9 mouse cellular contexts compared by ENCODE assay signal in the genomic region with DNA sequence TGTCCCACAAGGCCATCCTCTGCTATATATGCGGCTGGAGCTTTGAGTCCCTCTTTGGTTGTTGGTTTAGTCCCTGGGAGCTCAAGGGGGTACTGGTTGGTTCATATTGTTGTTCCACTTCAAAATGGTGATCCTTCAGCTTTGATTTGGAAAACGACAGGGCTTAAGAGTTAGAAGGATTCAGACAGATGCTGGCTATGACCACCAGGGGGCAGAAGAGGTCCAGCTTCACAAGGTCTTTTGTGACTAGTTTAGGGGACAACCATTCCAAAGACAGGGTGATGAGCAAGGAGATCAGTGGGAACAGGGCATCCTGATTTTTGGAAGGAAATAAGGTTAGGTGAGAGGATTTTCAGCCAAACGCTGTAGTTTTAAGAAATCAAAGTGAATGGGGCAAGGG.
DNase-seq lines count a peak whose midpoint lies in the region; ATAC-seq and TF ChIP-seq lines count a peak whose summit lies in the region.
"Had no signal": no experiment of that assay in that cellular context is flagged by ENCODE, and none has a peak within 500 bp of the region (broad histone marks: within the 10 kb centered on the region; RNA-seq: fewer than 3 reads in every experiment).

No protein-coding gene starts in this region.

- no peaks in the 10 kb centered on the region for H3K9me3 ChIP-seq in midbrain, embryonic 11.5 days (ENCODE audit: control insufficient read depth, low read length)
- no peaks in the 10 kb centered on the region for H3K9me3 ChIP-seq in midbrain, embryonic 16.5 days (replicated peaks; ENCODE audit: control insufficient read depth, low read length, poor library complexity, severe bottlenecking)
- H3K9me3 ChIP-seq in kidney, embryonic 16.5 days (ENCODE audit: low read length): no peaks in the 10 kb centered on the region
- no peaks in the 10 kb centered on the region for H3K9me3 ChIP-seq in limb, embryonic 11.5 days (ENCODE audit: control insufficient read depth, low read length)
- H3K9me3 ChIP-seq: neural tube, embryonic 13.5 days had no signal

- H3K4me3 ChIP-seq in midbrain, embryonic 11.5 days (ENCODE audit: low read depth, low read length): no peak overlapping the region
- H3K4me3 ChIP-seq in midbrain, embryonic 16.5 days (ENCODE audit: low read depth, low read length): no peak overlapping the region
- no peak overlapping the region for H3K4me3 ChIP-seq in embryonic fibroblast, embryonic 13.5 days (ENCODE audit: insufficient read depth, low read length)
- H3K4me3 ChIP-seq in kidney, embryonic 16.5 days (ENCODE audit: low read length): no peak overlapping the region
- H3K4me3 ChIP-seq in limb, embryonic 11.5 days (ENCODE audit: low read depth, low read length): no peak overlapping the region
- H3K4me3 ChIP-seq: neural tube, embryonic 13.5 days had no signal

- DNase-seq in midbrain, embryonic 11.5 days (ENCODE audit: low spot score, missing footprints): peak; percentile 97
- peak; percentile 48 for DNase-seq in adrenal gland, postnatal 25 days
- peak; percentile 82 for DNase-seq in limb, embryonic 11.5 days (ENCODE audit: low spot score)
- peak; percentile 63 for DNase-seq in right cerebral cortex, adult 18-20 months
- DNase-seq in spleen, adult 12 weeks (ENCODE audit: low spot score): no peak

- TF ChIP-seq POLR2A in embryonic fibroblast, embryonic 13.5 days (IDR thresholded peaks at IDR 0.05; ENCODE audit: low read depth, low read length): no peak

- H3K9ac ChIP-seq in midbrain, embryonic 11.5 days (ENCODE audit: low read length): no peak overlapping the region
- H3K9ac ChIP-seq in midbrain, embryonic 16.5 days (ENCODE audit: low read depth, low read length): no peak overlapping the region
- no peak overlapping the region for H3K9ac ChIP-seq in kidney, embryonic 16.5 days (replicated peaks; ENCODE audit: low read length)
- no peak overlapping the region for H3K9ac ChIP-seq in limb, embryonic 11.5 days (ENCODE audit: low read length)
- H3K9ac ChIP-seq: neural tube, embryonic 13.5 days had no signal

- H3K36me3 ChIP-seq in midbrain, embryonic 11.5 days (ENCODE audit: control insufficient read depth, insufficient read depth, low read length): no peaks in the 10 kb centered on the region
- H3K36me3 ChIP-seq in midbrain, embryonic 16.5 days (ENCODE audit: control insufficient read depth, insufficient read depth, low read length): no peaks in the 10 kb centered on the region
- no peaks in the 10 kb centered on the region for H3K36me3 ChIP-seq in kidney, embryonic 16.5 days (ENCODE audit: insufficient read depth, low read length)
- no peaks in the 10 kb centered on the region for H3K36me3 ChIP-seq in limb, embryonic 11.5 days (ENCODE audit: control insufficient read depth, insufficient read depth, low read length)
- H3K36me3 ChIP-seq: neural tube, embryonic 13.5 days had no signal

- peak; percentile 45; the same call in 1 of the 2 replicates for ATAC-seq in midbrain, embryonic 11.5 days (ENCODE audit: low FRiP score)
- no peak for ATAC-seq in midbrain, embryonic 16.5 days
- 0 out of 2 replicates have a peak, but pooled peaks have one; percentile 47 for ATAC-seq in kidney, embryonic 16.5 days (ENCODE audit: low FRiP score, low TSS enrichment)
- no peak for ATAC-seq in limb, embryonic 11.5 days (ENCODE audit: insufficient number of reproducible peaks, low FRiP score, low TSS enrichment, low read depth)

- no peaks in the 10 kb centered on the region for H3K4me1 ChIP-seq in midbrain, embryonic 11.5 days (ENCODE audit: control insufficient read depth, insufficient read depth, low read length)
- H3K4me1 ChIP-seq in midbrain, embryonic 16.5 days (ENCODE audit: control insufficient read depth, insufficient read depth, low read length): peaks cover 15% of the 10 kb centered on the region
- no peaks in the 10 kb centered on the region for H3K4me1 ChIP-seq in embryonic fibroblast, embryonic 13.5 days (ENCODE audit: control insufficient read depth, insufficient read depth, low read length)
- H3K4me1 ChIP-seq in kidney, embryonic 16.5 days (ENCODE audit: insufficient read depth, low read length): 0 out of 2 replicates have a peak, but pooled peaks cover 5% of the 10 kb centered on the region
- H3K4me1 ChIP-seq in limb, embryonic 11.5 days (ENCODE audit: control insufficient read depth, insufficient read depth, low read length): peaks cover 5% of the 10 kb centered on the region; the same call in 1 of the 2 replicates

- 32% methylated on average over 3 of the region's 3 CpGs for WGBS in midbrain, embryonic 11.5 days
- 33% methylated on average over 3 of the region's 3 CpGs for WGBS in midbrain, embryonic 16.5 days
- WGBS in kidney, embryonic 16.5 days: 39% methylated on average over 3 of the region's 3 CpGs
- WGBS in limb, embryonic 11.5 days: 43% methylated on average over 3 of the region's 3 CpGs

- H3K27me3 ChIP-seq in midbrain, embryonic 11.5 days (ENCODE audit: control insufficient read depth, insufficient read depth, low read length): no peaks in the 10 kb centered on the region
- H3K27me3 ChIP-seq in midbrain, embryonic 16.5 days (ENCODE audit: control insufficient read depth, insufficient read depth, low read depth, low read length): no peaks in the 10 kb centered on the region
- H3K27me3 ChIP-seq in kidney, embryonic 16.5 days (ENCODE audit: insufficient read depth, low read length): no peaks in the 10 kb centered on the region
- H3K27me3 ChIP-seq in limb, embryonic 11.5 days (ENCODE audit: control insufficient read depth, insufficient read depth, low read length): no peaks in the 10 kb centered on the region
- H3K27me3 ChIP-seq: neural tube, embryonic 13.5 days had no signal

- TF ChIP-seq CTCF in embryonic fibroblast, embryonic 13.5 days (IDR thresholded peaks at IDR 0.05; ENCODE audit: borderline replicate concordance, insufficient read depth, low read length): 0 out of 2 replicates have a peak, but pooled peaks have one; percentile 30

- no peak overlapping the region for H3K4me2 ChIP-seq in midbrain, embryonic 11.5 days
- H3K4me2 ChIP-seq in midbrain, embryonic 16.5 days (ENCODE audit: low read length): no peak overlapping the region
- no peak overlapping the region for H3K4me2 ChIP-seq in kidney, embryonic 16.5 days (replicated peaks; ENCODE audit: low read depth, low read length)
- no peak overlapping the region for H3K4me2 ChIP-seq in limb, embryonic 11.5 days (ENCODE audit: low read depth, severe bottlenecking)
- H3K4me2 ChIP-seq: neural tube, embryonic 13.5 days had no signal

- H3K27ac ChIP-seq in midbrain, embryonic 11.5 days (ENCODE audit: low read depth, low read length): no peak overlapping the region
- H3K27ac ChIP-seq in midbrain, embryonic 16.5 days (ENCODE audit: low read length): no peak overlapping the region
- no peak overlapping the region for H3K27ac ChIP-seq in embryonic fibroblast, embryonic 13.5 days (ENCODE audit: insufficient read depth, low read length)
- no peak overlapping the region for H3K27ac ChIP-seq in kidney, embryonic 16.5 days (ENCODE audit: low read length)
- H3K27ac ChIP-seq in limb, embryonic 11.5 days (replicated peaks; ENCODE audit: low read depth, low read length): no peak overlapping the region
- H3K27ac ChIP-seq: neural tube, embryonic 13.5 days had no signal

Comparison
In these comparisons a context has a peak if more than half of its experiments do, and no peak if none do; other contexts are left out.
1. ATAC-seq: peak in midbrain, embryonic 11.5 days (single experiment) and kidney, embryonic 16.5 days (single experiment); none in midbrain, embryonic 16.5 days (single experiment) and limb, embryonic 11.5 days (single experiment).